Mouse (Mus musculus) spleen, postnatal 0 days (tissue): ENCODE data around the gene Slc39a1. TPM values are rescaled to one million over a fixed set of nuclear protein-coding genes. Genes with fewer than 3 reads are reported as not detected.

Experiments
- polyA plus RNA-seq: library from polyadenylated mRNA; unstranded; fragments of >200 nt; fragmentation: Nextera tagmentation; extraction: Ambion mirVana; gene quantifications from 2 replicates; pipeline ENCODE4 v1.2.1, GENCODE M21; 2015

Slc39a1 gene
- 51.2 and 62.4 TPM in 2 replicates for polyA plus RNA-seq

DNA sequence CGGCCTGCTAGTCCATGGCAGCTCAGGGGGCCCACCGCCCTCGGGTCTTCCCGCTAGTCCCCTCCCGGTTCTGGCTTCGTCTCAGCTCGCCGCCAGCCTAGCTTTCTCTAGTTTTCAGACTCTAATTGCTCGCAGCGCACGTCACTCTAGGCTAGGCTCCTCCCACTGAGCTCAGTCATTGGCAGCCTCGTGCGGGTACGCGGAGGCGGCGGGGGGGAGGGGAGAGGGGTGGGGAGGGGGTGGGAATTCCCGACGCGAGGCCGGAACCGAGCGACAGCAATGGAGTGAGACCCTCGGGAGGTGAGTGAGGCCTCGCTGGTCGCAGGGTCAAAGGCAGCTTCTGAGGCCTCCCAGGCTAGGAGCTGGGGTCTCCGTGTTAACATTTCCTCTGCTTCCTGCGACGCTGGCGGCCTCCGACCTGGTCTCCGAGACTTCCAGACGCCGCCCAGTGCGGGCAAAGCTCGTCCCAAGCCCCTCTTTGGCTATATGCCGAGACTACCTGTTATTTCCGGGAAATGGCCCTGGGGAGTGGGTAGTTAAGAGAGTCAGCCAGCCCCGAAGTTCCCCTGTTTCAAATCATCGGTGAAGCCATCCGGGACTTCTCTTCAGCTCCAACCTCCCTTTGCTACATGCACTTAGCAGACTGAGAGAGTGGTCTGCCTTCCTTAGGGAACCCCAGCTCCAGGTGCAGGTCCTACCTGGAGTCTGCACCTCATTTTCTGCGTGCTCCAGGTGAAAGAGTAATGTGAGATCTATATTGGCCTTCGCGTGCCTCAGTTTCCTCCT, at the start of gene Slc39a1:
Slc39a1 (plus strand) TSS at position 213 of the 786 bp plus-strand sequence.

DNA sequence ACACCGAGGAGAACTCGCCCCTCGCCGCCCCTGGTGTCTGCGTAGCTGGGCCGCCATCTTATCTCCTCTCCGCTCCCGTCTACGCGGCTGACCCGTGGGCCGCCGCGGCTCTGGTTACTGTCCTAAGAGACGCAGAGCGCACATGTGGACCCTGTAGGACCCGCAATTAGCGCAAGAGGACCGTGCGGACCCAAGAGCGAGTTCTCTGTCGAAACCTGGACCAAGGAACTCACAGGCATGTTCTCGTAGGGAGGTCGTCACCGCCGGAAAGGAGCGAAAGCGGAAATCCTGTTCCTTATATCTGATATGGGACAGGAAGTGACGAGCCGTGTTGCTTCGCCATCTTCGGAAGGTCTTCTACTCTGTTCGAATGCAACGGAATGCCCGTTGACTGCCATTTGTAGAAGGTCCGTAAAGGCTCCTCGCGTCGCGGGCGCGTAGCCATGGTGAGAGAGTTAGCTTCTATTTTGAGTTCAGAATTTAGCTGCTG, 34.5 kb upstream of the Slc39a1 start, which contains the start of the genes Rps27 and Rab13:
Rps27 (minus strand) TSS at position 275 of the 490 bp plus-strand sequence.
Rab13 (plus strand) TSS at position 319 of the 490 bp plus-strand sequence.

DNA sequence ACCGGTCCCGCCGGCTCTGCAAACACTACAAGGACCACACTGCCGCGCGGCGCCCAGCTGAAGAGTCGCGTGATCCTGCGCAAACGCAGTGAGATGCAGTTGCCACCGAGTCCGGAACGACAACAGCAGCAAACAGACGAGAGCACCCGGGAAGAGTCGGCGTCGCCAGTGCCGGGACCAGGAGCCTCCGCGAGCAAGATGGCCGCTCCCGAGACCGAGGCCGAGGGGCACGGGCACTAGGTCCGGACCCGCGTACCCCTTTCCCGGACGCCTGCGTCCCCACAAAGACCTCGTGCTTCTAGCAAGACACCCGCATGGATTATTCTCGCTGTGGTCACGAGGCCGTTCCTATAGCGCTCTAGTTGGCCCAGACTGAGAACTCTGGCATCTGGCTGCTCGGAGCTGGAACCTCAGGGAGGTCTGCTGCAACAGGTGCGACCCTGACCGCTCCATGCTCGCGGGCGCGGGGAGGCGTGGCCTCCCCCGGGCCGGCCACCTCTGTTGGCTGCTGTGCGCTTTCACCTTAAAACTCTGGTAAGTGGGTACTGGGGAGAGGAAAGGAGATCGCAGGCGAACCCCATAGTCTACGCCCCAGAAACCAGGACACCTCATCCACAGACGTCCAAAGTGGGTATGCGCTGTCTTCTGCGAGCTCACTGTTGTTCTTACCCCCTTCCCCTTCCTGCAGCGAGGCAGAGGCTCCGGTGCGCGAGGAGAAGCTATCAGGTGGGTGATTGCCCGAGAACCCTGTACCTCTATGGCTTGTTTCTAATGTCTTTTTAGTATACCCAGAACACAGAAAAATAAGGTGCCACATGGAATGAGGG, 16.3 kb upstream of the Slc39a1 start, which contains the start of gene Jtb:
Jtb (plus strand) TSS at position 91 of the 827 bp plus-strand sequence.

DNA sequence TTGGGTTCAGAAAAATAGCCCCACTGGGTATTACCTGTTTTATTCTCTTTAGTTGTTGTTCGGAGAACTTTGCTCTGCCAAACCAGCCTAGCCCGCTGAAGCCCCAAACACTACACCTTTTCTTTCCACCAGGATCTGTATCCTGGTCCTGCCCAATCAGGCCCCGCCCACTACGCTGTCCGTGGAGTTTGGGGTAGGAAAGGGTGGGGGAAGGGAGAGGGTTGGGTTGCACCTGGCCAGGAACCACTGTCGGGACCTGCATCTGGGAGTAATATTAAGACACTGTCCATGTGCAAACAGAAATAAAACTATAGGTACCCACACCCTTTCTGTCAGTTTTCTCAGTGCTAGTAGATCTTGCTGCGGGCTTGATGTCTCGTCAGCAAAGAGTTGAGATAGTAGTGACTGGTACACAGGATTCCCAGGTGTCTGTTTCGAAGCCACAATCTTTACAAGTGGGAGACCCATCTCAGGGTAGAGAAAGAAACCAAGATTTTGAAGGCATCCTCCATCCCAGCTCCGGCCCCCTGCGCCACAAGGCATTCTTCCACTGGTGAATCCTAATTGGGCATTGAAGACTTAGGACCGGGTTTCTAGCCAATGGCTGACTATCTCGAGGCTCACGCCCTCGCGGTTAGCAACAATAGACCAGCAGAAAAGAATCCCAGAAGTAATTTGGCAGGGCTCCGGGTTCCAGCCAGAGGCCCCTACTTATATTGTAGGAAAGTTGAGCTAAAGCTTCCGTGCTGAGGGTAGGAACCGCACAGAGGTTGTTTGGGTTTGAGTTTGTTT, 4.8 kb upstream of the Slc39a1 start, which contains the start of gene Creb3l4:
Creb3l4 (minus strand) TSS at position 529 of the 792 bp plus-strand sequence.

DNA sequence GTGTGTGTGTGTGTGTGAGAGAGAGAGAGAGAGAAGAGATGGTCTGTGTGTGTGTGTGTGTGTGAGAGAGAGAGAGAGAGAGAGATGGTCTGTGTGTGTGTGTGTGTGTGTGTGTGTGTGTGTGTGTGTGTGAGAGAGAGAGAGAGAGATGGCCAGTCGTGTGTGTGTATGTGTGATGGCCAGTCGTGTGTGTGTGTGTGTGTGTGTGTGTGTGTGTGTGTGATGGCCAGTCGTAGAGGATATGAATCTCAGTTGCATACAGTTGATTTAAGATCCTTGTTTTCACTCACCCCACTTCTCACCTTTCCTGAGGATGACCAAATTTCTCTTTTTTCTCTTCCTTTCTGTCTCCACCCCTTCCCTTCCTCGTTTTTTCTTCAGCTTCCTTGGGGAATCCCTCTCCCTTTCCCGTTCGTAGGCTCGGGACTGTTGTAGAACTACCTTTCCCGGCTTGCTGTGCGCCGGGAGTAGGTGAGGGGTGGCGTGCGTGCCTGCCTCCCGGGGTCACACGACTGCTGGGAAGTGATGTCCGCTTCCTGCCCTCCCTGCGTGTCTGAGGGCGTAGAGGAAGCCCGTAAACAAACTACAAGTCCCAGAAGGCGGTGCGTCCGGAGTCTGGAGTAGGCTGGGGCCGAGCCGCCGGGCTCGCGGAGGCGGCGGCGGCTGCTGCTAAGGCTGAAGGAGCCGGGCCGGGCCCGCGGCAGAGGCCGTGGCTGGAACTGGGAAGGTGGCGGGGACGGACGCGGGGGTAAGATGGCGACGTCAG, 5.9 kb downstream of the Slc39a1 start, which contains the start of gene Crtc2:
Crtc2 (plus strand) TSS at position 511 of the 766 bp plus-strand sequence.

DNA sequence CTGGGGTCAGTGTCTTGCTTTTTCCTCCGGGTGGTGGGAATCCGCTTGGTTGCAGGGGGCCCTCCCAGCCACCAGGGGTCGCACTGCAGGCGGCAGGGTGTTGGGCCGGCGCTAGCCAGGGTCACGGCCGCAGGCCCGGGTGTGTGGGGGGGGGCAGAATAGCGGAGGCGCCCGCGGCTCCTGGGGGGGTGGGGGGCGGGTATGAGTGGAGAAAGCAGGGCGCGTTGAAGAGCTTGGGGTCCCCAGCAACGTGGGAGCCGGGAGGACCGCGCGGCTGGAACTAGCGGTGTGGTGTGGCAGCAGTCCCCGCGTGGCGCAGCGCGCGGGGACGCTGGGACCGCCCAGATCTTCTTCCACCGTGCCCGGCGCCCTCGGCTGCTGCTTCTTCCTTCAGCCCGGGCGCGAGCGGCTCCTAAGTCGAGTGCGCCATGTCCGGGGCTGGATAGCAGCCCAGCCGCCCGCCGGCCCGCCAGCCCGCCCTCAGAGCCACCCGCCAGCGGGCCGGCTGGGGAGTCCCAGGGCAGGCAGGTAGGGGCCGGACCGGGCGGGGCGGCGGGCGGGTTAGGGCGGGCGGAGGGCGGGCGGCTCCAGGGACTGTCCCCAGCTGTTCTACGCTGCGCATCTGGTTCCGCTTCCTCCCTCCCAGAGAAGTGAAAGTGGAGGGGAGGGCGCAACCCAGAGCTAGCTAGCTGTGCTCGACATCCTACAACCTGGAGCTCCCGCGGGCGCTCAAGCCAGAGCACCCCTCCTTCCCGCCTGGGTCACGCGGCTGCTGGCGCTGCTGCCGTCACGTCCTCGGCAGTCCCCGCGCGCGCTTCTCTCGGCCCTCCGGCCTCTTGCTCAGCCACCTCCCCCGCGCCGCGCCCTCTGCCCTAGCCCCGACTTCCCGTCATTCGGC, 17.3 kb downstream of the Slc39a1 start, which contains the start of gene Dennd4b:
Dennd4b (plus strand) TSS at position 152 of the 898 bp plus-strand sequence.

DNA sequence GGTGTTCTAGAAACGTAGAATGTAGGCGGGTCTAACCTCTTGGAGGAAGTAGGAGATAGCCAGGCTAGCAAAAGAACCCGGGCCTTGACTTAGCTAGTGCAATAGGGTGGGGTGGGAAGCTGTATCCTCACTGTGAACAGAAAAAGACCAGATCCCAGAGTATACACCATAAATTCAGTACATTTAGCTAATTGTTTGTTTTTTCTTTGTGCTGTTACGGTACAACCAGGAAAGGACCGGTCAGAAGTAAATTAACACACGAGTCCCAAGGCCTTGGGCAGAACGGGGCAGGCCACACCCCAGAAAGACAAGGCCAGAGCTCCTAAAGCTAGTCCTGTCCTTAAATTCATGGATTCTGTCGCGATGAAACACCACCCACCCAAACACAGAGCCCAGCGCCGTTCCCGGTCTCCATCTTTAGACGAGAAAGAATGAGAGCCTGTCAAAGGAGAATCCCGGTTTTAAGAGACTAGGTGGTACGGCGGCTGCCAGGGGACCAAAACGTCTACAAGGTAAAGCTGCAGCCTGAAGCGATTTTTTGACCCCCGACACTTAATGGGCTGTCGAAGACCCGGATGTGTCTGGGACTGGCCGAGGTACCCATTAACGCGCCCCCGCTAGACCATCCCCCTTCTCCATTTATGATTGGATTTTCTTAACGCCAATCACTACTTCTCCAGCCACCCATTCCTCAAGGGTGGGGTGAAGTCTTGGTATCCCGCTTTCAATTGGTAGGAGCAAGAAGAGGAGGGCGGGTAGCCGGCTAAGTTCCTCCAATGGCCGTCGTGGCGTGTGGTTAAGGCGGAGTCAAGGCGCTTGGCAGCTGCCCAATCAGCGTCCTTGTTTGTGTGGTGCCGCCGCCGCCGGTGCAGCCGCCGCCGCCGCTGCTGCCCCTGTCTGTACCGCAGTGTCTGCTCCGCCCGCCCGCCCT, 44.6 kb downstream of the Slc39a1 start, which contains the start of gene Gatad2b:
Gatad2b (plus strand) TSS at position 834 of the 931 bp plus-strand sequence.

Other genes starting within 250 kb of the Slc39a1 start
- 78.6 and 79.3 TPM in 2 replicates for gene Hax1, start 249.4 kb upstream of the Slc39a1 start, polyA plus RNA-seq
- gene 4933434E20Rik, start 196.5 kb upstream of the Slc39a1 start, polyA plus RNA-seq, result 74.6 and 88.3 TPM in 2 replicates
- gene Ubap2l, start 195.5 kb upstream of the Slc39a1 start, polyA plus RNA-seq, result 113 and 124 TPM in 2 replicates
- gene Tpm3, start 175.5 kb upstream of the Slc39a1 start, polyA plus RNA-seq, result 260 and 296 TPM in 2 replicates
- gene Nup210l, start 144.0 kb upstream of the Slc39a1 start, polyA plus RNA-seq, result 0.07 and 0.12 TPM in 2 replicates
- 1,413 and 1,608 TPM in 2 replicates for gene Rps27, start 34.5 kb upstream of the Slc39a1 start, polyA plus RNA-seq
- 11.2 and 15.3 TPM in 2 replicates for gene Rab13, start 34.5 kb upstream of the Slc39a1 start, polyA plus RNA-seq
- gene Jtb, start 16.6 kb upstream of the Slc39a1 start, polyA plus RNA-seq, result 78.7 and 86.3 TPM in 2 replicates
- 0.57 and 0.98 TPM in 2 replicates for gene Creb3l4, start 4.7 kb upstream of the Slc39a1 start, polyA plus RNA-seq
- 9.1 and 10.9 TPM in 2 replicates for gene Crtc2, start 6.0 kb downstream of the Slc39a1 start, polyA plus RNA-seq
- 3.9 and 5.6 TPM in 2 replicates for gene Dennd4b, start 17.0 kb downstream of the Slc39a1 start, polyA plus RNA-seq
- 8.6 and 9.0 TPM in 2 replicates for gene Gatad2b, start 45.0 kb downstream of the Slc39a1 start, polyA plus RNA-seq
- gene Slc27a3, start 141.8 kb downstream of the Slc39a1 start, polyA plus RNA-seq, result 4.1 and 4.3 TPM in 2 replicates
- 9.1 and 9.8 TPM in 2 replicates for gene Ints3, start 185.4 kb downstream of the Slc39a1 start, polyA plus RNA-seq
- gene Npr1, start 217.7 kb downstream of the Slc39a1 start, polyA plus RNA-seq, result 7.9 and 10.6 TPM in 2 replicates
- gene Ilf2, start 228.0 kb downstream of the Slc39a1 start, polyA plus RNA-seq, result 73.8 and 76.5 TPM in 2 replicates
- gene Snapin, start 242.9 kb downstream of the Slc39a1 start, polyA plus RNA-seq, result 36.4 and 43.7 TPM in 2 replicates